Mouse (Mus musculus) embryonic facial prominence, embryonic 10.5 days (tissue): Measurements from ENCODE around the gene Acot12. TPM values are rescaled to one million over a fixed set of nuclear protein-coding genes. Genes with fewer than 3 reads are reported as not detected.
A peak's percentile ranks its signal among the peaks of the same experiment; 100 is the strongest.

ENCODE experiments used
- DNase-seq: peaks from one replicate; pipeline ENCODE4 v3.0.0-alpha.2; 2017; ENCODE audit warnings: low spot score
- H3K27ac ChIP-seq: fragments of 300-500 bp; sonication (generic); replicated peaks from 2 replicates; pipeline ENCODE4 v1.5.1; 2016; ENCODE audit warnings: mild to moderate bottlenecking
- H3K27me3 ChIP-seq: fragments of 300-500 bp; sonication (generic); replicated peaks from 2 replicates; pipeline ENCODE4 v1.6.1; 2016; ENCODE audit warnings: low read depth, mild to moderate bottlenecking; ENCODE audit not compliant: poor library complexity, severe bottlenecking
- H3K36me3 ChIP-seq: fragments of 300-500 bp; sonication (generic); replicated peaks from 2 replicates; pipeline ENCODE4 v1.6.1; 2016; ENCODE audit warnings: mild to moderate bottlenecking, moderate library complexity
- H3K4me1 ChIP-seq: fragments of 300-500 bp; sonication (generic); 2 replicates; pipeline ENCODE4 v1.6.1; 2016
- H3K4me3 ChIP-seq: fragments of 300-500 bp; sonication (generic); 2 replicates; pipeline ENCODE4 v1.5.1; 2016; ENCODE audit warnings: mild to moderate bottlenecking, moderate library complexity
- H3K9me3 ChIP-seq: fragments of 300-500 bp; sonication (generic); 2 replicates; pipeline ENCODE4 v1.6.1; 2016; ENCODE audit warnings: mild to moderate bottlenecking
- WGBS: fragments of 180-500 bp; shearing (Covaris S2); methylation state at CpG from one replicate; pipeline ENCODE4 v1.1.7; 2016; 5-methylcytosine and 5-hydroxymethylcytosine counted together
- microRNA-seq: library from miRNA; unstranded; fragments of <30 nt; microRNA quantifications from one replicate; pipeline ENCODE4, GENCODE M21; 2017
- polyA plus RNA-seq: library from polyadenylated mRNA; unstranded; fragments of >200 nt; fragmentation: Nextera tagmentation; extraction: Ambion mirVana; gene quantifications from 2 replicates; pipeline ENCODE4 v1.2.1, GENCODE M21; 2016

The Acot12 gene
- polyA plus RNA-seq, 1 experiment from 2014 or later: not detected

DNA sequence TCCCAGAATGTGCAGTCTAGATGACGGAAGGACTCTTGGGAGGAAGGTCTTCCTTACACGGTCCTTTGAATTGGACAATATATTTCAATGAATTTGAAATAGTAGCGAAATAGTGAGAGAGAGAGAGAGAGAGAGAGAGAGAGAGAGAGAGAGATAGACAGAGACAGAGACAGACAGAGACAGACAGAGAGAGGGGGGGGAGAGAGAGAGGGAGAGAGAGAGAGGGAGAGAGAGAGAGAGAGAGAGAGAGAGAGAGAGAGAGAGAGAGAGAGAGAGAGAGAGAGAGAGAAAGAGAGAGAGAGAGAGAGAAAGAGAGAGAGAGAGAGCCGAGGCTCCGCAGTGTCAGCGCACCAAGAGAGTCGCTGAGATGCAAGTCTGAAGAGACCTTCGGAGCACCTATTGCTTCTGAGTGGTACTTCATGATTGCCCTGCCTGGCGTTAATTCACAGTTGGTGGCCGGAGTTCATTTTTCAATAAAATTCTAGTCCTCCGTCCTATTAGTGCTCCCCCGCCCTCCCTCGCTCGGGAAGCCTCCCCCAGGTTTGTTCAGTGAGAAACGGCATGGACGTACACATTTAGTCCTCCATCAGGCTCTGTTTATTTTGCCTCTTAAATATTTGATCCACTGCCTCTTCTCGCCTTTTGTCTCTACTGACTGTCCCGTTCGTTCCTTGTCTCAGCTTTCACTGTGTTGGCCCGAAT lies 66.7 kb downstream of the Acot12 start:
- H3K9me3 ChIP-seq: no peaks in the 10 kb centered on the region
- peak overlapping the region; percentile 97 for H3K27ac ChIP-seq
- 44% methylated on average over 20 of the region's 20 CpGs for WGBS
- H3K36me3 ChIP-seq: peaks cover 19% of the 10 kb centered on the region
- H3K27me3 ChIP-seq: no peaks in the 10 kb centered on the region
- H3K4me1 ChIP-seq: peaks cover 11% of the 10 kb centered on the region
- H3K4me3 ChIP-seq: peak overlapping the region; percentile 97
- peak; percentile 29 for DNase-seq

DNA sequence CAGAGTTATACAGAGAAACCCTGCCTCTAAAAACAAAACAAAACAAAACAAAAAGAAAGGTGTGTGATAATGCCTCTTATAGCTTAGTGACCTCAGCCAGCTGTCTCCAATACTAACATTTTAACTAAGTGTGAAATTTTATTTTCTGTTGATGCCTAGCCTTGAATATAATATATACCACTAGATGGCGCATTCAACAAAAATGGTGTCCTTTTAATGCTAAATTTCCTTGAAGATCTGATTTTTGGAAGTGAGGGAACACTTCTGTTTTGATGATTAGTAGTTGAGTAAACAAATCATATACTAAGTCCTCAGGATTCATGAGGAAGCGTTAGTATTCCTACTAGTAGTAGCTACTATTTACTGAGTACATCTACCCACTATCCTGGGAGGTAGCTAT lies 68.2 kb downstream of the Acot12 start:
- Histone ChIP-seq H3K4me3 (no peak overlapping the region), H3K9me3 (no peaks in the 10 kb centered on the region), H3K4me1 (peaks cover 11% of the 10 kb centered on the region), H3K27me3 (no peaks in the 10 kb centered on the region), H3K27ac (no peak overlapping the region), H3K36me3 (peaks cover 15% of the 10 kb centered on the region)
- DNase-seq: no peak
- 38% methylated on average over 2 of the region's 2 CpGs for WGBS

- no peaks in the 10 kb centered on the region for H3K9me3 ChIP-seq
- no peak for DNase-seq
- 91% methylated on average over 5 of the region's 5 CpGs for WGBS
- H3K4me1 ChIP-seq: no peaks in the 10 kb centered on the region
- no peak overlapping the region for H3K27ac ChIP-seq
- H3K4me3 ChIP-seq: no peak overlapping the region
- no peaks in the 10 kb centered on the region for H3K36me3 ChIP-seq
- H3K27me3 ChIP-seq: no peaks in the 10 kb centered on the region
These were observed 73.4 kb downstream of the Acot12 start for GRCm38 (mm10) chr13:91814670-91815069.

- H3K9me3 ChIP-seq: no peaks in the 10 kb centered on the region
- 82% methylated on average over 6 of the region's 6 CpGs for WGBS
These were observed 82.4 kb downstream of the Acot12 start for GRCm38 (mm10) chr13:91823735-91824134.

GRCm38 (mm10) chr13:91824845-91825550 lies 83.7 kb downstream of the Acot12 start:
- no peaks in the 10 kb centered on the region for H3K27me3 ChIP-seq
- peak; percentile 14 for DNase-seq
- WGBS: 70% methylated on average over 4 of the region's 4 CpGs
- H3K9me3 ChIP-seq: no peaks in the 10 kb centered on the region
- H3K4me1 ChIP-seq: peaks cover 4% of the 10 kb centered on the region; the same call in 1 of the 2 replicates
- no peak overlapping the region for H3K27ac ChIP-seq
- no peaks in the 10 kb centered on the region for H3K36me3 ChIP-seq
- no peak overlapping the region for H3K4me3 ChIP-seq

More at GRCm38 (mm10) chr13:91823735-91824134, 82.4 kb downstream of the Acot12 start:
- no peak overlapping the region for H3K4me3 ChIP-seq
- H3K4me1 ChIP-seq: peaks cover 4% of the 10 kb centered on the region; the same call in 1 of the 2 replicates
- no peak overlapping the region for H3K27ac ChIP-seq
- H3K36me3 ChIP-seq: no peaks in the 10 kb centered on the region
- no peak for DNase-seq
- H3K27me3 ChIP-seq: no peaks in the 10 kb centered on the region

GRCm38 (mm10) chr13:91826066-91826465 lies 84.8 kb downstream of the Acot12 start:
- H3K9me3 ChIP-seq: no peaks in the 10 kb centered on the region
- no peaks in the 10 kb centered on the region for H3K36me3 ChIP-seq
- H3K4me3 ChIP-seq: no peak overlapping the region
- H3K27me3 ChIP-seq: no peaks in the 10 kb centered on the region
- H3K27ac ChIP-seq: no peak overlapping the region
- H3K4me1 ChIP-seq: peaks cover 4% of the 10 kb centered on the region; the same call in 1 of the 2 replicates
- 91% methylated on average over 2 of the region's 2 CpGs for WGBS
- DNase-seq: no peak

DNA sequence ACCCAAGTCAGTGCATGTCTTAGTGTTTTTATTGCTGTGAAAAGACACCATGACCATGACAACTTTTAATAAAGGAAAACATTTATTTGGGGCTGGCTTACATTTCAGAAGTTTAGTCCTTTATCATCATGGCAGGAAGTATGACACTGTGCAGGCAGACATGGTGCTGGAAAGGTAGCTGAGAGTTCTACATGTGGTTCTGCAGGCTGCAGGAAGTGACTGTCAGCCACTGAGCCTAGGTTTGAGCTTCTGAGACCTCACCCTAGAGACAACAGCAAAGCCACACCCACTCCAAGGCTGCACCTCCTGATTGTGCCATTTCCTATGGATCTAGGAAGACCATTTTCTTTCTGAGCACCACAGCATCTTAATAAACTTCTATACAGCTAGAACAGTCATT lies 86.6 kb downstream of the Acot12 start:
- no peak for DNase-seq
- Histone ChIP-seq H3K36me3 (no peaks in the 10 kb centered on the region), H3K4me3 (no peak overlapping the region), H3K27ac (no peak overlapping the region), H3K9me3 (no peaks in the 10 kb centered on the region), H3K4me1 (peaks cover 4% of the 10 kb centered on the region; the same call in 1 of the 2 replicates), H3K27me3 (no peaks in the 10 kb centered on the region)

Small RNA genes within 50 kb of the gene (microRNA-seq; reads per million reads assigned to microRNA genes)
- not detected for gene Gm27656

Other genes starting within 250 kb of the Acot12 start
- gene Zcchc9, start 66.2 kb downstream of the Acot12 start, polyA plus RNA-seq: 31.2 and 32.5 TPM in 2 replicates
- not detected in 2 replicates for gene Ckmt2, start 135.4 kb downstream of the Acot12 start, polyA plus RNA-seq